Mouse (Mus musculus): ENCODE data around the gene Ppm1l.
"Not testable (repeated sequence)": the region's sequence is repeated elsewhere in the genome, so short reads cannot be mapped to it uniquely, and the experiment has no call there.

Ppm1l gene

DNA sequence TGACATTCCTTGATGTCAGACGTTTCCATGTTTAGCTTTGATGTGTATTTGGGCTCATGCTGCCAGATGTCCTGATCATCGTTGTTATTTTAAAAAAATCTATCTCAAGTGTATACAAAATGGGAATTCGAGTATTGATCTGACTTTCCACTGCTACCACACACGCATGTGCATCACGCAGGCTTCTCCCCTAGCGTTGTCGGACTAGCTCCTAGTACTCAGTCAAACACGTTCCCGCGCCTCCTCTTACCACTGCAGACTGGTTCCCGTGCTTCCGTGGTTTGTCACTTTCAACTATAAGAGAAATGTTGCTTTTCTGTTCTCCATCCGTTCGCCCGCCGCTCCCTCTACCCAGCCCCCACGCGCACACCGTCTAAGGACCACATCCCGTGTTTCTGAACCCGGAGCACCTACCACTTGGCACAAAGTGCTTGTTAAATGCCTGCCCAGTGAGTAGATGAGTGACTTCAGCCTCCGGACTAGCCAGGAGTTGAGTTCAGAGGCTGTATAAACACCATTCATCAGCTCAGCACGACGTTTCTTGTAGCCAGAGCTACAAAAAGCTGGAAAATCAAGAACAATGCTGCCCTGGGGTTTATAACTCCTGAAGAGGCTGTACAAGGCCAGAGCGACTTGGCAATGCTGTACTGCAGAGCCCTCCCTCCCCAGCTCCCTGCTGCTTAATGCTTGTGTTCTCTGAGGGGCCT, 219.4 kb downstream of the Ppm1l start:
- in situ Hi-C loops (cut with MseI, MboI) = no loop called here

DNA sequence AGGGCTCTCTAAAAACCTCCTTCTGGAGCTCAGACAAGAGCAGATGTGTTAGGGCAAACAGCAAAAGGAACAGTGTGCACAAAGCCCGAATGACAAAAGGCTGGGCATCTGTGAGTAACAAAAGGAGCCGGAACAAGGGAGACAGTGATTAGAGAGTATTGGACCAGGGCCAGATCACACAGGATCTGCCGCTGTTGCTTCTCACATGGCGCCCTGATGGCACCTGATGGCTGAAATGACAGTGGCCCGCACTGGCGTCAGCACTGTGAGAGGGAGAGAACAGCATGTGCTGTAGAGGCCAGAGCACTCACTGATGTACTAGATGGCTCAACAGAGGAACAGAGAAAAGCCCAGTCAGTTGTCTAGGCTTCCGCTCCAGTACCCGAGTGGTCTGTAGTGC, 226.3 kb downstream of the Ppm1l start:
- in situ Hi-C loops (cut with MseI, MboI) = no loop called here

DNA sequence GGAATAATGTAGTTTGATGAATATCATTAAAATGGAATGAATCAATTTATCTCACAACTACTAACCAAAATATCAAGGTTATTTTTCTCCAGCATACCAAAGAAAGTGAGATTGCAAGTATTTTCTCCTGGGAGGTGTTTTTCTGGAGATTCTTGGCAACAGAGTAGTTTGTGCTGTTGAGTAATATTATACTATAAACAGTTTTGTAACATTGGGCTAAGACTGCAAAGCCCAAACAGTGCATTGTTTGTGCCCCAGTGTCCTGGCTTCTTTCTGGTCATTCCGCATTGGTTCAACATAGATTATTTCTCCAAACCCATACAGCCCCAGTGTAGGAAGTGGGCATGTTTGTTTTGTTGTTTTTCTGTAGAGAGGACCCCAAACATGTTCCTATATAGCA, 227.1 kb downstream of the Ppm1l start:
- in situ Hi-C loops (cut with MseI, MboI) = no loop called here

DNA sequence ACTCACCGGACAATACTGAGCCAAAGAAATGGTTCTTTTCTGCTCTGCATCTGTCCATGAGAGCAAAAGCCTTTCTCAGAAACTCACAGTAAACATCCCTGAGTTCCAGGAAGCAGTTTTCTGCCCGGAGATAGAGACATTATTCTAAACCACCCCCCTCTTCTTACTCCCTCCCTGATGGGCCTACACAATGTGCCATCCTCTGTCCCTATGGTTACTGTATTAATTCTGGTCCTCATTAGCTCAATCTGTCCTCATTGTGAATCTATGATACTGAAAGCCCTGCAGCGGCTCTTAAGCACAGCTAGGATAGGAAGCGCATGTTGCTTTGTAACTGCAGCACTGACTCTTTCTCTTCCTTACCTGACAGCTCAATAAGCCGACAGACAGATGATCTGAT, 228.4 kb downstream of the Ppm1l start:
- in situ Hi-C loops (cut with MseI, MboI) = no loop called here

DNA sequence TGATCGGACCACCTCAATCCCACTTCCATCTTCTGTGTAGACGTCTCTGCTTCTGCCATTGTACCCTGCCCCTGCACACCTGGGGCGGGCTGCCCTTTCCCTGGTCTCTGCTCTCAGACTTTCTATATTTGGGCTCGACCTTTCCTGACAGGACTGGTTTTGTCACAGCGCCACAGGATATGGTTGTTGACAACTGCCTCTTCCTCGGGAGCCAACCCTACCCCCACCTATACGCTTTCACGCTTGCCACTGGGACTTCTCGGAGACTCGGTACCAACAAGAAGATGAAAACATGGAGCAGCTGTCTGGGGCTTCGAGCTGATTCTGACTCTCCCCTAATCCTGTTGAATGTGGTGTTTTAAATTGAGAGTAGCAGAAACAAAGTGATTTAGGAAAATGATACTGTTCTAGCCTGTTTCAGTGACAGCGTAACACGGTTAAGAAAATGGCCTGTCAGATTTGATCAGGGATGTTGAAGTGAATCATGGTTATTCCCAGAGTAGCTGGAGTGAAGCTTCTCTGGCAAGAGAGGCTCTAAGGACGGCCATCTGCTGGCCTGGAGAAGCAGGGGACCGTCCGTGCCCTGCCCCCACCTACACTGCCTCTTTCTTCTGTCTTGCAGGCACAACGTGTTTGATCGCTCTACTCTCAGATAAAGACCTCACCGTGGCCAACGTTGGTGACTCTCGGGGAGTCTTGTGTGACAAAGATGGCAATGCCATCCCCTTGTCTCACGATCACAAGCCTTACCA, 232.2 kb downstream of the Ppm1l start:
- in situ Hi-C loops (cut with MseI, MboI) = no loop called here

DNA sequence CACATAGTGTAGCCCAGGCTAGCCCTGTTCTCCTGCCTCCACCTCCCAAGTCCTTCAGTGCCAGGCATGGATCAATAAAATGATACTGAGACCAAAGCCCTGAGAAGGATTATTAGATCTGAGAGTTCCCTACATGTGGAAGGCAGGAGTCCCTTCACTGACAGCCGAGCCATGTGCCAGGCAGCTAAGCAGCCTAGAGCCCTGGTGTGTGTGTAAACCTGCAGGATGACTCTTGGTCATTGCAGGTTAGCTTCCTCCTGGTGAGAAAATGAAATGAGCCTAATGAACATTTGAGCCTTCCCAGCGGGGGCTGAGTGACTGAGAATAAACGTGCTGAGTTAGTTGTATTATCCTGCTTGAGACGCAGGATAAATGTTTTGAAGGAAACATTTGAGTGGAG, 232.9 kb downstream of the Ppm1l start:
- in situ Hi-C loops (cut with MseI, MboI) = no loop called here

DNA sequence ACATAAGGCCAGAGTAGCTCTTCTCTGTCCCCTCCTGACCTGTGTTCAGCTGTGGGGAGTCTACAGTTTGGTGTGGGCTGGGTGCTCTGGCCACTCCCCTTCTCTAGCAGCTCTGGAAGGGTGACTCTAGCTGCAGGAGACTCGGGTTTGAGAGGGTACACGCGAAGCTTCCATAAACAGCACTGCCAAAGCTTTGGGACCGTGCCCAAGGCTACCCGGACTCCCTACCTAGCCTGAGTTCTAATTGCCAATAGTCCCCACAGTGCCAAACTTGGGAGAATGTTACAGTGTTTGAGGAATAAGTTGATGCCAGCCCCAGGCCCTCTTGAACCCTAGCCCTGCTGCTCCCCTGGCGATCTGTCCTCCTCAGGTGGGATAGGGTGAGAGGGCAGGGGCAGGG, 238.8 kb downstream of the Ppm1l start:
- in situ Hi-C loops (cut with MseI, MboI) = no loop called here

DNA sequence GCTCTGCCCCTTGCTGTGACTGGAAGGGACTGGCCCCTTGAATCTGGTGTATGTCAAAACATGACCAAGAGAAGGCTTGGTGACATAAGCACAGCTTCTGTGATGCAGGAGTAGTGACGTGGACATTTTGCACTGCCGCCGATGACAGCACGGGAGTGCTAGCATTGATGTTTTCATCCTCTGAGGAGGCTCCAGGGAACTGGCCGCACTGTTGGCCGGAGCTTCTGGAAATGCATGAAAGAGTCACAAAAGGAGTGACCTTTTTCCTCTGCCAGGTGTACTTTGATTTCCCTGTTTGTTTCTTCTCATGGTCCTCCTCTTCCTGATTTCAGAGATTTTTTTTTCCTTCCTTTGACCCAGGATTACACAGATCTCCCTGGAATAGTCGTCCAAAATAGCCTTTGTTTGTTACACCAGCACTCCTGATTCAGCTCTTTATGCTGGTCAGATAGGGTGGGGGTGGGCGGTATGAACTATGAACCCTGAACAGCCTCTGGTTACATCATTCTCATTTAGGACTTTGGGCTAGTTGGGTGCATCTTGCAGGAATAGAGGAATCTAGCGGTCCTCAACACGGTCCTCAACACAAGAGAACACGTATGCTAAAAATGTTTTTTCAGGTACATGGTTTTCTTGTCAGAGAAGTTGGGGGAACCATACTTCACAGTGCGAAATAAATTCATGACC, 239.6 kb downstream of the Ppm1l start:
- in situ Hi-C loops (cut with MseI, MboI) = no loop called here

DNA sequence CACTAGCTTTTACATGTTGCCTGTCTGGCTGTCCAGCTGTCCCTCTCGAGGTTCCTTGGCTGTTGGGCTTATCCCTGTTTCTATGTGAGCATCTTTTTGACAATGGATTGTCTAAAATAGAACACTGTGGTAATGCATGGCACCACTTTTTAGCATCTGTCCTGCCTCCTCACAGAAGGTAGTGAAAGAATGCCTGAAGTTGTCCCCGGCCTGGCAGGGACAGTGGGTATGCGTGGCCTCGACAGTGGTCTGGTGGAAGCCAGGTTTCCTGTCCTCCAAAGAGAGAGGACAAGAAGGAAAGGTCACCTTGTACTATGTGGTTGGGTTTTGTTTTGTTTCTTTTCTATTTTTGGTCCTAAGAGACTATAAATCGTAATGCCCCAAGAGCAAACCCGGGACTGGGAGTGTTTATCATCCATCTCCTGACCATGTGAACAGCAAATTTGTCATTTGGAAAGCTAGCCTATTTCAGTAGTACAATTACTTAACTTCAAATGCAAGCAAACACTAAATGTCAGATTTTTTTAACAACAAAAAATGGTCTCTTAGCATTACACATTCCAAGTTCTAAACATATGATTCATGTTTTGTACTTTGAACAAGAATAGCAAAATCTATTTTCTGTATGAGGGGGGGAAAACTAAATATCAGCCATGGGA, 242.8 kb downstream of the Ppm1l start:
- in situ Hi-C loops (cut with MseI, MboI) = no loop called here

DNA sequence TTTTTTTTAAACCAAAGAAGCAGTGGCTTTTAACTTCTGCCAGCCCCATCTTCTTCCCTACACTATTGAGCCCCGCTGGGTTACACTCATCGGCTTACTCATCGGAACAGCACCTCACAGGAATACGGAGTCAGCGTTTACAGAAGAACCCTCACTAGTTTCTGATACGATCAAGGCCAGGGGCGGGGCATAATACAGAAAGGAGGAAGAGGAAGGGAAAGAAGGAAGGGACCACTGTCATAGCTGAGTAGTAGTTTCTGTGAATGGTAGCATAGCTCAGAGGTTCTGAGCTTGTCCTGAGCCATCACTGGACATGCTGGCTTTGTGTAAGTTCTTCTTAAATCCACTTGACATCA, 243.3 kb downstream of the Ppm1l start:
- in situ Hi-C loops (cut with MseI, MboI) = no loop called here

DNA sequence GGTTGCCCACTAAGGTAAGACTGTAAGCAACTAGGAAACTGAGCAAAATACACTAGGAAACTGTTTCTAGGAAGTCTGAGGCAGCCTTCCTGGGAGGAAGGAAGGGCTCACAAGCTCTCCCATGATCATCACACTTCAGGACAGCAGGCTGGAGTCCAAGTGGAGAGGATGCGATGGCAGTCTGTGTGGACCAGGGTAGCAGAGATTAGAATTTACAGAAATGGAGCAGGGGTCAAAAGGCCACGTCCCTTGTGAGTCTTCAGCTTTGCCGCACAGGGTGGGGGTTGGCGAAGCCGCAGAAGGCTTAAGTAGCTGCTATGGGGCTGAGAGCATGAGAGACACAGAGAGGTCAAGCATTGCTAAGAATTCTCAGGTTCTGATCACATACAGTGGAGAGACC, 245.0 kb downstream of the Ppm1l start:
- in situ Hi-C loops (cut with MseI, MboI) = no loop called here

DNA sequence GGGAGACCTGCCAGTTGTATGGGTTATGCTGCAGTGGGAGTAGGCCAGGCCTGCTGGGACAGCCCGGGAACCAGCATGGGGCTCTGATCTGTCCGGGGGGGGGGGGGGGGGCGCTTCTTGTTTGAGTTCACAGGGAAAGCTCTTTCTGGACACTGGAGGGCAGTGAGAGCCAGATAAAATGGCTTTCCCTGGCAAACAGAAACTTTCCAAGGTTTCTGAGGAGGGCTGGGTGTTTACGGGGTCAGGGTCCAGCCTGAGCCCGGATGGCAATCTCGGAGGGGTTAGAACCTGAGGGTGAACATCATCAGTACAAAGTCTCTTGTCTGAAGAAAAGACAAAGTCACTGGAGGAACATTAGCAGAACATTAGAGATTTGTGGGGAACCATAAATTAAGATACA, 246.7 kb downstream of the Ppm1l start:
- in situ Hi-C loops (cut with MseI, MboI) = no loop called here

DNA sequence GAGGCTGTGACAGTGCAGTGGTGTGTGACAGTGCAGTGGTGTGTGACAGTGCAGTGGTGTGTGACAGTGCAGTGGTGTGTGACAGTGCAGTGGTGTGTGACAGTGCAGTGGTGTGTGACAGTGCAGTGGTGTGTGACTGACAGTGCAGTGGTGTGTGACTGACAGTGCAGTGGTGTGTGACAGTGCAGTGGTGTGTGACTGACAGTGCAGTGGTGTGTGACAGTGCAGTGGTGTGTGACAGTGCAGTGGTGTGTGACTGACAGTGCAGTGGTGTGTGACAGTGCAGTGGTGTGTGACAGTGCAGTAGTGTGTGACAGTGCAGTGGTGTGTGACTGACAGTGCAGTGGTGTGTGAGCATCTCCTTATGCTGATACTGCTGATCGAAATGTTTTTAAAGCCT, 248.9 kb downstream of the Ppm1l start:
- in situ Hi-C loops (cut with MseI, MboI) = not testable (repeated sequence)

DNA sequence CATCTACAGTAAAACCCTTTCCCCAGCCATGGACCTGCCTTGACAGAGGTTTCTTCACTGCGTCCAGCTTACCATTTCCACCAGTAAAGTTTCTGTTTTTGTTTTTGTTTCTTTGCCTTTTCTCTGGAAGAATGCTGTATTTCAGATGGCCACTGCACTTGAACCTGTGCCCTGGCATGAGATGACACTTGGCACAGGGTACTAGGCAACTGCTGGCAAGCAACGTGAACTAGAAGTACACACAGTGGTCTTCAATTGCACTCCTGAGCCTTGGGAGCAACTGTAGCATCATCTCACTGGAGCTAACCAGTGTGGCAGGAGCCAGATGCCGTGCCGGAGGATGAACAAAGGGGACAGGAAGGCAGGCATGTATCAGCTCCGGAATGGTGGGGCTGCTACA, 255.9 kb downstream of the Ppm1l start:
- in situ Hi-C loops (cut with MseI, MboI) = no loop called here

DNA sequence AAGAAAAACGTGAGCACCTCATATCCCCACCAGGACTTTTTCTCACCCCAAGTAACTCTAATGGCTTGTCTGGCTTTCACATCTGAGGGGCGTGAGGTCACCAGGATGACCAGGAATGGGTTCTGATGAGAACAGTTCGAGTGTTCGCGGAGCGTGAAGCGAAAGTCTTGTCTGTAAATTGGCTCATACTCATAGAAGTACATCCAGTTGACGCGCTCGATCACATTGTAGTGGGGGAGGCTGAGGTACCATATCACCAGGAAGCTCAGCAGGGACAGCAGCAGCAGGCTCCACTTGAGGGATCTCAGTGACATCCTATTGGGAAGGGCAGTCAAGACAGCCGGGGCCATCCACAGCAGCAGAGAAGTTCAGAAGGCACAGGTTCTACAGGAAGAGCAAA, 258.9 kb downstream of the Ppm1l start:
- in situ Hi-C loops (cut with MseI, MboI) = no loop called here

DNA sequence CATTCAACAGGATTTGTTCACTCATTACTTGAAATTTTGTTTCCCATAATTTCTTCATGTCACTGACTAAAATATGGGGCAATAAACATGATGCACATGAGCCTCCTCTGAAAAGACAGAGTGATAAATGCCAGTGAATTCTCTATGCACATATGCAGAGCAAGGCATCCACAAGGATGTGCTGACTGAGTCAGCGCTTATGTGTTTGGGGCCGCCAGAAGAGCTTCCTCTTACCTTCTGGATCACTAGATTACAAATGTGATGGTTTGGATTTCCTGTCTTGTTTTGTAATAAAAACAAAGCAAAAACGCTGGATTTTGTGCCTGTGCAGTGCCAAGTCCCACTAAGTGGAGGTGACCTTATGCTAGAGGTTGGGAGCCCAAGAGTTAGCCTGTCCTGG, 260.1 kb downstream of the Ppm1l start:
- in situ Hi-C loops (cut with MseI, MboI) = no loop called here

DNA sequence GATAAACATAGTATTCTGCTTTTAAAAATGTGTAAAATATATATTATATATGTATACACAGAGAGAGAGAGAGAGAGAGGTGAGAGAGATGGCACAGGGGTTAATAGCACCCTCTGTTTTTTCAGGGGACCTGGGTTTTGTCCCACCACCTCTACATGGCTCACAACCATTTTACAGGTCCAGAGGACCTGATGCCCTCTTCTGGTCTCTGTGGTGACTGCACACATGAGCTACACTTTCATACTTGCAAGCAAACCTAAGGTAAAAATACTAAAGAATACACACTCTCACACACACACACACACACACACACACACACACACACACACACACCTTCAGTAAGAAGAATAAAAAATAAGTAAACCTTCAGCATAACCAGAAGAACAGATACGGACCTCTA, 262.1 kb downstream of the Ppm1l start:
- in situ Hi-C loops (cut with MseI, MboI) = no loop called here

DNA sequence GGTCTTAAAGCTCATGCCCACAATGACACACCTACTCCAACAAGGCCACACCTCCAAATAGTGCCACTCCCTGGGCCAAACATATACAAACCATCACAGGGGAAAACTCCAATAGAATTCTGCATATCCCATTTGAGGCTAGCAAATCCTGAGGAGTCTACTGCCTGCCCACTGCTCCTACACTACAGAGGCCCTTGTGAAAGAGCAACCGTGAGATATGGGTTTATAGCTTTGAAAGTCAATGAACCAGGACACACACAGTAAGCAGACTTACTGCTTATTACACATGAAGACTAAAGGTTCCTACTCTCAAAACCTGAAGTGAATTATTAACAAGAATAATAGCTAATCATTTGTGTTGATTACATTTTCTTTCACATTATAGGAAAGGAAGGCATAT, 267.1 kb downstream of the Ppm1l start:
- in situ Hi-C loops (cut with MseI, MboI) = no loop called here

DNA sequence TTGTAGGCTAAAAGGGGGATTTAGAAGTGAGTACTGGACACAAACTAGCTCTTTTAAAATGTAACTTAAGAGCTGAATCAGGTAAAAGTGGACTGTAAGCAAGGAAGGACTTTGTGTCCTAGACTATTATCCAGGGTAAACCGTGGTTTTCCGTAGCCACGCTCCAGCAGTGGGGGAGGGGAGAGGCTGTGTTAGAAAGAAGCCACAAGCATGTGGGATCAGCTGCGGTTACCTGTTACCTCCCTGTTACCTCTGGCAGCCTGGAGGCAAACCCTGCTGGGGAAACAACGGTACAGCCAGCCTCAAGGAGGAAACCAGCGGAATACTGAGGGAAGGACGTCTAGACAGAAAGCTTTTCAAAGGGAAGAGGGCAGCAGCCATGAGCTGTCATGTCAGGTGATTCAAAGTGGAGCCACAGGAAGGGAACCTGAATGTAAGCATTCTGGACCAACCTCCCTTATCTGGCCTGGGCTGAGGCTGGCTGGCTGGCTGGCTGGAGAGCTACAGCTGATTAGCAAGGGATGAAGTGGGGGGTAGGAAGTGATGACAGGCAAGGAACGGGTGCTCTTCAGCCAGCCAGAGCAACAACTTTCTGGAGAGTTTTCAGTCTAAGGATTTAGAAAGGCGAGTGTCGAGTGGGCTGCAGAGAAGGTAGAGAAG, 271.6 kb downstream of the Ppm1l start:
- in situ Hi-C loops (cut with MseI, MboI) = no loop called here

DNA sequence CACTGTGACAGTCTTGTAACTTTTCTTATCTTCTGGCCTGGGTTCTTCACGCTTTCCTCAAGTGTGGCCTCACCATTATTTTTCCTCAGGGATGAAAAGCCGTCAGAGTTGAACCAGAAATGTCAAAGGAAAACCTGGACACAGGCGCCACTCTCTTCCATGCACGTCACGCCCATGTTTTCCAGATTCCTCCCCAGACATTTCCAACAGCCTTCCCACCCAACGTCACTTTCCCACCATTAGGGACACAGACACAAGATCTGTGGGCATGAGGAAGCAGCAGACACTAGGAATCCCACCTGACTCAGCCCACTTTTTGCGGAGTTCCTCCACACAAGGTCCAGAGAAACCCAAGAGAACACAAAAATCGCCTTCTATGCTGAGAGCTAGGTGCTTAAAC, 276.8 kb downstream of the Ppm1l start:
- in situ Hi-C loops (cut with MseI, MboI) = no loop called here

DNA sequence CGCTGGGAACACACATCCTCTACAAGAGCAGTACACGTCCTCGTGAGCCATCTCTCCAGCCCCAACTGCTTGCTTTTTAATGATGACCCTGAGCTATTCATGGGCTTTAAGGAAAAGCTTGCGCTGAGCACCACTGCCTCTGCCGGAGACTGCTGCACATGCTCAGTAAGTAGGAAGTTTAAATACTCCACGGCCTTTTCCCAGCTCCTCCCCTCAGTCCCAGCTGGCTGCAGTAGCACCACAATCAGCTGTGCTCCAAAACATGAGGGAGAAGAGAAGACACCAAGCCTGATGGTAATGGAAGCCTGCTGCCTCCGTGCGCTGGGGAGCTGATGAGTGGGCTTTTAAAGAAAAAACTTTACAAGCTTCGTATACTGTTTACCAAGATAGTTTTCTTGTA, 277.4 kb downstream of the Ppm1l start:
- in situ Hi-C loops (cut with MseI, MboI) = no loop called here

DNA sequence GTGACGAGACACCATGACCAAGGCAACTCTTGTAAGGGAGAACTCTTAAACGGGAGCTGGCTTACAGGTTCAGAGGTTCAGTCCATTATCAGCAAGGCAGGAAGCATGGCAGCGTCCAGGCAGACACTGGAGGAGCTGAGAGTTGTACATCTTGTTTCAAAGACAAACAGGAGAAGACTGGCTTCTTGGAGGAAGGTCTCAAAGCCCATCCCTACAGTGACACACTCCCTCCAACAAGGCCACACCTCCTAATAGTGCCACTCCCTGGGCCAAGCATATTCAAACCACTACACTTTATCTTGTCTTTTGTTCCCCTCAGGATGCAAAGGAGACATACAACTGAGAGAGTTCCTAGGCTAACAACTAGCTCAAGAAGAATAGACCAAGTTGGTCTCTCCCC, 279.5 kb downstream of the Ppm1l start:
- in situ Hi-C loops (cut with MseI, MboI) = no loop called here

Data from mouse trophoblast stem cell (cell line).